Mouse (Mus musculus) spleen, adult 2 months (tissue): ENCODE measurements around the gene Nenf. TPM values are rescaled to one million over a fixed set of nuclear protein-coding genes. Genes with fewer than 3 reads are reported as not detected.

ENCODE experiments used
- DNase-seq, 2 experiments: peaks; one replicate each; pipeline versions ENCODE4 v3.0.0 to v3.0.0-alpha.2; 2012 to 2021; ENCODE audit warnings: low spot score in 2 of 2, low read depth in 1 of 2
- H3K27ac ChIP-seq: fragments of 200-500 bp; 2 replicates; pipeline ENCODE4 v1.5.1; 2012; ENCODE audit warnings: low read length, inconsistent platforms; ENCODE audit not compliant: insufficient read depth
- H3K27me3 ChIP-seq: fragments of 200-500 bp; 2 replicates; pipeline ENCODE4 v1.6.1; 2012; ENCODE audit warnings: mild to moderate bottlenecking, moderate library complexity, low read length, inconsistent platforms; ENCODE audit not compliant: control insufficient read depth, insufficient read depth
- H3K36me3 ChIP-seq: fragments of 200-500 bp; 2 replicates; pipeline ENCODE4 v1.6.1; 2012; ENCODE audit warnings: mild to moderate bottlenecking, low read length, inconsistent platforms; ENCODE audit not compliant: control insufficient read depth, insufficient read depth
- H3K4me1 ChIP-seq: fragments of 200-500 bp; 2 replicates; pipeline ENCODE4 v1.6.1; 2011; ENCODE audit warnings: inconsistent platforms; ENCODE audit not compliant: control insufficient read depth, insufficient read depth, insufficient read length
- H3K4me3 ChIP-seq: fragments of 200-500 bp; 2 replicates; pipeline ENCODE4 v1.5.1; 2011; ENCODE audit warnings: mild to moderate bottlenecking, inconsistent platforms; ENCODE audit not compliant: insufficient read depth, insufficient read length; ENCODE audit errors: extremely low read depth
- CTCF ChIP-seq: fragments of 200-500 bp; IDR thresholded peaks from 2 replicates; pipeline ENCODE4 v1.5.1; 2011; ENCODE audit warnings: mild to moderate bottlenecking, inconsistent platforms; ENCODE audit not compliant: insufficient read depth, insufficient read length, insufficient replicate concordance; ENCODE audit errors: extremely low read depth
- POLR2A ChIP-seq: fragments of 200-500 bp; IDR thresholded peaks from 2 replicates; pipeline ENCODE4 v1.6.1; 2011; ENCODE audit warnings: low read depth, low read length, inconsistent platforms
- WGBS: fragments of 180-500 bp; shearing (Covaris S2); methylation state at CpG from one replicate; pipeline ENCODE4 v1.1.7; 2018; 5-methylcytosine and 5-hydroxymethylcytosine counted together
- polyA plus RNA-seq: library from polyadenylated mRNA; depleted of rRNA; stranded (reverse); fragments of >200 nt; gene quantifications from 2 replicates; pipeline ENCODE4 v1.2.3, GENCODE M21; 2012

Gene Nenf
- polyA plus RNA-seq, 1 experiment: 51.4 TPM

DNA sequence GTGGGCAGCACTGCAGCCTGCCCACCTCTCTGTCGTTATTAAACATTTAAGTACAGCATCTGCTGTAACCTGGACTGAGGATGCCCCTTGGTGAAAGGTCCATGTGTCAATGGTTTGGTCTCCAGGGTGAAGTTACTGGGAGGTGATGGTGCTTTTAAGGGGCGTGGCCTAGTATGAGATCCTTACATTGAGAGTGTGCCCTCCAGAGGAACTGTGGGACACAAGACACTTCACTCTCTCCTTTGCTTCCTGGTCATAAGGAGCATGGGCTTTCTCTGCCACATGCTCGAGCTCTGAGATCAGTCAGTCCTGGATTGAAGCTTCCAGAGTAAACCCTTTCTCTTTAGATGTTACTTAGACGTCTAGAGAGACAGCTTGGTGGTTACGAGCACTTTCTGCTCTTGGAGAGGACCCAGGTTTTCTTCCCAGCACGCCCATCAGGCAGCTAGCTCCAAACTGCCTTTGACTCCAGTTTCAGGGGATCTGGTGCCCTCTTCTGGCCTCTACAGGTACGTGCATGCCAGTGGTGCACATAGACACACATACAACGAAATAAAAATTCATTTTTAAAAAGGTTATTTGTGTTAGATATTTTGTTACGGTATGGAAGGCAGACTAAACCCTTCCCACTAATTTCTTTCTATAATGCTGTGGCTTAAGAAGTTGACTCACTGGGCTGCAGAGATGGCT, 10.1 kb downstream of the Nenf start:
- Histone ChIP-seq H3K4me3 (no peak overlapping the region), H3K27ac (no peak overlapping the region), H3K4me1 (no peaks in the 10 kb centered on the region), H3K36me3 (no peaks in the 10 kb centered on the region), H3K27me3 (no peaks in the 10 kb centered on the region)
- 93% methylated on average over 9 of the region's 9 CpGs for WGBS
- no peak for DNase-seq
- no peak for TF ChIP-seq POLR2A
- TF ChIP-seq CTCF: no peak

DNA sequence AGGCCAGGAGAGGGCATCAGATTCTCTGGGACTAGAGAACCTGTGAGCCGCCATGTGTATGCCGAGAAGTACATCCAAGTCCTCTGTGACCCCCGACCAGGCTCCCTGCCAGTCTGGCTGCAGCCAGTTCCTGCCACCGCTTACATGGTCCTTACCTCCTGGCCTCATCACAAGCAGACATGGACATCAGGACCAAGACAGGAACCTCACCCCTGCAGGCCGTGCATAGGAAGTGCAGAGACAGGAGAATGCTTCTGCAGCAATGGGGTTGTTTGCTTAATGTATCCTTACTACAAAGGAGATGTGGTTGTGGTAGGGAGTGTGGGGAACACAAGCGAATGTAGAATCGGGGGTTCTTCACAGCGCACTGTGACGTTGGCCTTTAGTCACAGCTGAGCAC, 11.7 kb downstream of the Nenf start:
- H3K4me3 ChIP-seq: no peak overlapping the region
- WGBS: 79% methylated on average over 9 of the region's 9 CpGs
- no peak overlapping the region for H3K27ac ChIP-seq
- H3K27me3 ChIP-seq: no peaks in the 10 kb centered on the region
- no peak for TF ChIP-seq POLR2A
- TF ChIP-seq CTCF: no peak
- H3K36me3 ChIP-seq: no peaks in the 10 kb centered on the region
- DNase-seq: no peak
- H3K4me1 ChIP-seq: no peaks in the 10 kb centered on the region

DNA sequence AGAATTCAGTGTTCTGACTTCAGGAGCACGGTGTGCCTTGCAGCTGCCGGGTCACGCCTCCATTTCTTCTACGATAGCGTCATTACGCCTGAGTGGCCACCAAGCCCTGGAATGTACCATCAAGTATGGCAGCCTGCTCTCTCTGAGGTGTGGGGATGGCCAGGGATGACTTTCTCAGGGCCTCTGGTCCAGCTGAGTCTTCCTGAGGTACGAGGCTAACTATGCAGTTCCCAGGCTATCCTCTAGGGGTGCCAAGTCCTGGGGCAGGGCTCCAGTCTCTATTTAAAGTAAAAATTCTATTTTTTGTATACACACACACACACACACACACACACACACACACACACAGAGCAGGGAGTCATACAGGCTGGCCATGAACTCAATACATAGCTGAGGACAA, 12.4 kb downstream of the Nenf start:
- Histone ChIP-seq H3K4me3 (no peak overlapping the region), H3K36me3 (no peaks in the 10 kb centered on the region), H3K27me3 (no peaks in the 10 kb centered on the region), H3K27ac (no peak overlapping the region), H3K4me1 (no peaks in the 10 kb centered on the region; the same call in 1 of the 2 replicates)
- DNase-seq: no peak
- TF ChIP-seq POLR2A: no peak
- TF ChIP-seq CTCF: no peak
- WGBS: 80% methylated on average over 7 of the region's 7 CpGs

DNA sequence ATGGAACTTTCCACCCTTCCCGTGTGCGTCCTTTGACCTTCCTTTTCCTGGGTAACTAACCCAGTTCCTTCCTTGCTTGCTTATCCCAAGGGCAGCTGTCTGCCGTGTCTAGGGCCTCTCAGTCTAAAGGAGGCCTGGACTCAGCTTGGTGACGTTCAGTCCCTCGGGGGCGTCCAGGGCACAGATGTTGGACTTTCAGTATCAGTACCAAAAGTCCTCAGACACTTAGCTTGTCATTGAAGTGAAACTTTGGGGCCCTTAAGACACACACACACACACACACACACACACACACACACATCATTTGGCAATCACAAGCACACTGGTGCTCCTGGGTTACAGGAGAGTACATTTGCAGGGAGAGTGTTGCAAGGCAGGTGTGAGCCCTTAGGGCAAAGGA, 13.8 kb downstream of the Nenf start:
- Histone ChIP-seq H3K36me3 (no peaks in the 10 kb centered on the region), H3K27me3 (no peaks in the 10 kb centered on the region), H3K4me1 (no peaks in the 10 kb centered on the region; the same call in 1 of the 2 replicates), H3K4me3 (no peak overlapping the region), H3K27ac (no peak overlapping the region)
- DNase-seq: no peak
- TF ChIP-seq POLR2A: no peak
- TF ChIP-seq CTCF: no peak
- WGBS: 71% methylated on average over 6 of the region's 6 CpGs

DNA sequence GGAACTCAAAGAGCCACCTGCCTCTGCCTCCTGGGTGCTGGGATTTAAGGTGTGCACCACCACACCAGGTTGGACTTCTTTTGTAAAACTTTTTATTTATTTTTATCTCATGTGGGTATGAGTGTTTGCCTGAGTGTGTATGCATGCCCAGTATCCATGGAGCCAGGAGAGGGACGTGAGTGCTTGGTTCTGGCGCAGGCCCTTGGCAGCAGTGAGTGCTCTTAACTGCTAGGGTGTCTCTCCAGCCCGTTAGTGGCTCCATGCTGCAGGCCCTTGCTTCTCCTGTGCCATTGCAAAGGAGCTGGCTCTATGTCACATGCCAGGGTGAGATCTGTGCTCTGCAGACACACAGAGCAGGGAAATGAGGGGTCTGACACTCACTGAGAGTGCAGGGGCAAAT, 14.3 kb downstream of the Nenf start:
- Histone ChIP-seq H3K36me3 (no peaks in the 10 kb centered on the region), H3K27me3 (no peaks in the 10 kb centered on the region), H3K4me3 (no peak overlapping the region), H3K4me1 (no peaks in the 10 kb centered on the region; the same call in 1 of the 2 replicates), H3K27ac (no peak overlapping the region)
- no peak for DNase-seq
- TF ChIP-seq CTCF: no peak
- TF ChIP-seq POLR2A: no peak
- 90% methylated on average over 3 of the region's 3 CpGs for WGBS

DNA sequence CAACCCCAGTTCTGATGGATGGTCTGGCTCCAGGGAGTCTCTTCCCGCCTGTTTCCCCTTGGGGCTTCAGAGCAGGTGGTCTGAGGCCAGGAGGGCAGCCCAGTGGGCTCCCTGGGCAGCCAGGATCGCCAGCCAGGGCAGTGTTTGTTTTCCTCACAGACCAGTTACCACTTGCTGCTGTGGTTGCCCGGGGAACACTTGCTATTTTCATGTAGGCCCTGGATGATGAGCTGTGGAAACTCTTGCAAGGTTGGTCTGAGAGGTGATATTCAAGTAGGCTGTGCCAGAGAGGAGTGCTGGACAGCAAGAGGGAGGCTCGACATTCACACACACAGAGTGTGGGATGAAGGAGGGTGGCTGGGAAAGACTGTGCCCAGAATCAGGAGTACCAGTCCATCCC, 16.1 kb downstream of the Nenf start:
- no peaks in the 10 kb centered on the region for H3K27me3 ChIP-seq
- TF ChIP-seq CTCF (no peak), POLR2A (no peak)
- WGBS: 69% methylated on average over 4 of the region's 4 CpGs
- DNase-seq: no peak
- no peak overlapping the region for H3K27ac ChIP-seq
- H3K4me3 ChIP-seq: no peak overlapping the region
- H3K4me1 ChIP-seq: no peaks in the 10 kb centered on the region; the same call in 1 of the 2 replicates
- H3K36me3 ChIP-seq: no peaks in the 10 kb centered on the region

DNA sequence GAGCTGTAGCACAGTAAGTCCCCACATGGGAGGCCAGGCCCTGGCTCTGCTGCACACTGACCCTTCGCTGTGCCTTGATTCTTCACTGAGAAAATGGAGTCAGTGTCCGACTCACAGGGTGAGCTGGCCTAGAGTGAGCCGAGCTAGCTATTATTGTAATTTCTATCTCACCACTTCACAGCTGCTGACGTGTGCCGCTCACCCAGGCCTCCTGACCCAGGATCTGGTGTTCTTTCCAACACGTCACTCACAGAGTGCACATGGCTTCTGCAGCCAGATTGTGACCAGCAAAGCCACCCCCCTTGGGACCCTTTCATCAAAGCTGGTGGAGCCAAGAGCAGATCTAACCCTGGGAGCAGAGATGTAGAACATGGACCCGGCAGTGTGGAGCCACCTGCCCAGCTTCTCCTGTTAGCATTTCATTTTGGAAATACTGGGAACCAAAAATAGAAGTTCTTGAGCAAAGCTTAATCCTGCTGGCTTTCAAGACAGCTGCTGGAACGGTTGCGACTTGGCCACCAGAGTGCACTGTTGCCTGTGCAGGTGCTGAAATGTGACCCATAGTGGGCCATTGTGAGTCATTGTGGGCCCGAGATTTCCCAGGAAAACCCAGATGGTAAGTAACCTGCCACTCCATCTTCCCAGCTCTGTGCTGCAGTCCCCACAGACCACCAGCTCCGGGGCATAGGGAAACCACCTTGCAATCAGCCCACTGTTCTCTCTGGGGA, 18.6 kb downstream of the Nenf start:
- no peak overlapping the region for H3K4me3 ChIP-seq
- peaks cover 4% of the 10 kb centered on the region; the same call in 1 of the 2 replicates for H3K4me1 ChIP-seq
- no peaks in the 10 kb centered on the region for H3K36me3 ChIP-seq
- 62% methylated on average over 11 of the region's 11 CpGs for WGBS
- H3K27ac ChIP-seq: no peak overlapping the region
- DNase-seq: no peak
- H3K27me3 ChIP-seq: no peaks in the 10 kb centered on the region
- TF ChIP-seq POLR2A (no peak), CTCF (peak; percentile 26; the same call in 1 of the 2 replicates)
